Mouse (Mus musculus) bone marrow macrophage, adult 2 months (primary cell): ENCODE measurements around the gene Svbp.

Experiments used
- CTCF ChIP-seq: IDR thresholded peaks from 2 replicates; pipeline ENCODE4 v1.5.1; 2012; ENCODE audit warnings: low read depth, mild to moderate bottlenecking, low read length, moderate library complexity
- POLR2A ChIP-seq: IDR thresholded peaks from 2 replicates; pipeline ENCODE4 v1.6.1; 2012; ENCODE audit warnings: mild to moderate bottlenecking, low read depth, low read length, borderline replicate concordance

DNA sequence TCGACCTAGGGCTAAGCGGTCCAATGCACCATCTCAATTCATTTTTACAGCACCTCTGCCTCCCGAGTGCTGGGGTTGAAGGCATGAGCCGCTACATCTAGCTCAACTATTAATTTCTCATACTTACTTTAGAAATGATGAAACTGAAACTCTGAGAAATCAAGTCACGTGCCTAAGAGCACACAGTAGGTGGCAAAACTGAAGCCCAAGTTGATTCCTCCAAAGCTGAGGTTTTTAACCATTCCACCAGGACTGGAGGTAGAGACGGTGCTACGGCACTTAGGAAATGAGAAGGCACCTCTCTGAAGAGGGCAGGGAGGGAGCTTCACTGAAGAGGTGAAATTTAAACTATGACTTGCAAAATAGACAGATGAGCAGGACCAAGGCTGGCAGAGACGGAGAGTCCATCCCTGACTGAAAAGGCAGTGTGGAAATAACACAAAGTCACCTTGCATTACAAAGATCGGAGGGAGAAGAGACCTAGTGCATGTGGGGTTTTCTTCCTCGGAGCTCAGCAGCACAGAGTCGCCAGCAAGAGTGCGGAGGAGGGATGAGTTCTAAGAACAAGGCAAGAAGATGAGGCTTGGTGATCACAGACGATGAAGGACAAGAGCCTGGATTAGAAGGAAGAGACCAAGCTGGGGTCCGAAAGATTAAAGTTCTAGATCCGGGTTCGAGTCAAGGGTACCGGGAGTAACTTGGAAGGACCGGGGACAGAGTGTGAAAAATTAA is 22.0 kb upstream of the Svbp start:
- TF ChIP-seq POLR2A (no peak), CTCF (no peak)
